Mouse (Mus musculus) embryo, embryonic 10.5 days (tissue): ENCODE measurements around the gene Brd2.
A peak's percentile ranks its signal among the peaks of the same experiment; 100 is the strongest.

Experiments used
- DNase-seq: peaks from one replicate; pipeline ENCODE4 v3.0.0-alpha.2; 2015; ENCODE audit warnings: low spot score

Gene Brd2

GRCm38 (mm10) chr17:34087386-34087785 lies 35.0 kb downstream of the Brd2 start:
- DNase-seq, result no peak

GRCm38 (mm10) chr17:34083104-34083503 lies 39.3 kb downstream of the Brd2 start:
- peak; percentile 44 for DNase-seq

- peak; percentile 59 for DNase-seq
Measured at GRCm38 (mm10) chr17:34079621-34080020, 42.8 kb downstream of the Brd2 start.

GRCm38 (mm10) chr17:34079002-34079401 lies 43.4 kb downstream of the Brd2 start:
- no peak for DNase-seq

GRCm38 (mm10) chr17:34078148-34078547 lies 44.3 kb downstream of the Brd2 start:
- DNase-seq, result no peak

- peak; percentile 94 for DNase-seq
Measured at GRCm38 (mm10) chr17:34077549-34077948, 44.9 kb downstream of the Brd2 start.

- peak; percentile 78 for DNase-seq
Measured at GRCm38 (mm10) chr17:34075271-34075670, 47.2 kb downstream of the Brd2 start.

GRCm38 (mm10) chr17:34072091-34072490 lies 50.3 kb downstream of the Brd2 start:
- DNase-seq, result no peak

- no peak for DNase-seq
Measured at GRCm38 (mm10) chr17:34068864-34069263, 53.6 kb downstream of the Brd2 start.
